Mouse (Mus musculus): ENCODE measurements around the gene Wdr62.
A peak's percentile ranks its signal among the peaks of the same experiment; 100 is the strongest.

Gene Wdr62

GRCm38 (mm10) chr7:30279951-30280669 is at the start of gene Wdr62, which contains the start of gene Thap8:
TSS of gene Wdr62 (minus strand) at chr7:30280419.
TSS of gene Thap8 (plus strand) at chr7:30280094.
- peak; percentile 81 to 89 for DNase-seq (ENCODE audit: low spot score in 2 of 2)

- DNase-seq (ENCODE audit: low spot score in 2 of 2), result no peak
Measured at GRCm38 (mm10) chr7:30328379-30328778, 48.2 kb upstream of the Wdr62 start.

- no peak for DNase-seq (ENCODE audit: low spot score in 2 of 2)
Measured at GRCm38 (mm10) chr7:30327140-30327539, 46.9 kb upstream of the Wdr62 start.

- DNase-seq (ENCODE audit: low spot score in 2 of 2), result no peak
Measured at GRCm38 (mm10) chr7:30326427-30326826, 46.2 kb upstream of the Wdr62 start.

- no peak for DNase-seq (ENCODE audit: low spot score in 2 of 2)
Measured at GRCm38 (mm10) chr7:30325364-30325763, 45.1 kb upstream of the Wdr62 start.

GRCm38 (mm10) chr7:30324300-30324944 is 44.2 kb upstream of the Wdr62 start:
- DNase-seq (ENCODE audit: low spot score in 2 of 2), result no peak

- no peak for DNase-seq (ENCODE audit: low spot score in 2 of 2)
Measured at GRCm38 (mm10) chr7:30323795-30324194, 43.6 kb upstream of the Wdr62 start, which contains the start of gene Sdhaf1. TSS of gene Sdhaf1 (minus strand) at chr7:30323895.

GRCm38 (mm10) chr7:30322865-30323264 is 42.6 kb upstream of the Wdr62 start:
- DNase-seq (ENCODE audit: low spot score in 2 of 2), result no peak

GRCm38 (mm10) chr7:30322285-30322667 is 42.1 kb upstream of the Wdr62 start:
- DNase-seq (ENCODE audit: low spot score in 2 of 2), result peak; percentile 91 to 97

- DNase-seq (ENCODE audit: low spot score in 2 of 2), result peak; percentile 45 to 60
Measured at GRCm38 (mm10) chr7:30321539-30322284, 41.5 kb upstream of the Wdr62 start, which contains the start of gene E130208F15Rik. TSS of gene E130208F15Rik (plus strand) at chr7:30321740.

GRCm38 (mm10) chr7:30320946-30321345 is 40.7 kb upstream of the Wdr62 start:
- no peak for DNase-seq (ENCODE audit: low spot score in 2 of 2)

GRCm38 (mm10) chr7:30318142-30318541 is 37.9 kb upstream of the Wdr62 start:
- no peak for DNase-seq (ENCODE audit: low spot score in 2 of 2)

- DNase-seq (ENCODE audit: low spot score in 2 of 2), result no peak
Measured at GRCm38 (mm10) chr7:30315559-30316529, 35.6 kb upstream of the Wdr62 start.

GRCm38 (mm10) chr7:30314721-30315155 is 34.5 kb upstream of the Wdr62 start, which contains the start of gene Syne4:
TSS of gene Syne4 (plus strand) at chr7:30314807.
- no peak for DNase-seq (ENCODE audit: low spot score in 2 of 2)

- no peak for DNase-seq (ENCODE audit: low spot score in 2 of 2)
Measured at GRCm38 (mm10) chr7:30313666-30314320, 33.6 kb upstream of the Wdr62 start.

GRCm38 (mm10) chr7:30310136-30310535 is 29.9 kb upstream of the Wdr62 start:
- no peak for DNase-seq (ENCODE audit: low spot score in 2 of 2)

GRCm38 (mm10) chr7:30309395-30310129 is 29.3 kb upstream of the Wdr62 start:
- DNase-seq (ENCODE audit: low spot score in 2 of 2), result no peak

- peak; percentile 55 to 93 for DNase-seq (ENCODE audit: low spot score in 2 of 2)
Measured at GRCm38 (mm10) chr7:30308076-30309005, 28.1 kb upstream of the Wdr62 start, which contains the start of gene Alkbh6. TSS of gene Alkbh6 (plus strand) at chr7:30308717.

All from urinary bladder, adult 18-20 months (tissue).